Mouse (Mus musculus): Measurements from ENCODE around the gene Taf6.

DNA sequence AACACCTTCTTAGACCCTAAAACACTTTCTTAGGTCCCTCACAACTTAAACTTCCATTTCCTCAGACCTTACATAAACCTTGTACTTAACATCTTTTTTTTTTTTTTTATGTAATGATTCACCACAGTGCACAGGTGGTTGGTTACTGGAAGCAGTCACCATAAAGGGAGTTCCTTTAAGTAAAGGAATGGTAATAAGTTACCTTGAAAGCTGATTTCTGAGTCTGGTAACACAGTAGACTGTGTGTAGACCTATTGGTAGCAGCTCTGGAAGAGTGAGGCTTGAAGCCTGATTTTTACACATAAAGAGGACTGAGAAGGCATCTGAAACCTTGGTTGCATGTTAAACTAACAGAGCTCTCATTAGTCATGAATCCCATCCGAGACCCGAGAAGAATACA, 32.6 kb upstream of the Taf6 start:
- TF ChIP-seq CTCF (IDR thresholded peaks at IDR 0.05; ENCODE audit: low read depth) (no peak), EP300 (IDR thresholded peaks at IDR 0.05; ENCODE audit: low read depth) (no peak)

Measured in liver, embryonic 14.5 days (tissue).